Mouse (Mus musculus) megakaryocyte, adult 5-6 weeks (primary cell): ENCODE results near the gene Ltb. TPM values are rescaled to one million over a fixed set of nuclear protein-coding genes. Genes with fewer than 3 reads are reported as not detected.
A peak's percentile ranks its signal among the peaks of the same experiment; 100 is the strongest.

Experiments used
- ATAC-seq: 2 replicates; pipeline ENCODE4 v1.8.0; 2016; ENCODE audit warnings: mild to moderate bottlenecking, inconsistent platforms; ENCODE audit not compliant: poor library complexity, severe bottlenecking
- total RNA-seq, 2 experiments: library from RNA; stranded (forward) in 1 of 2; stranded (reverse) in 1 of 2; fragments of 153-499, 151-499 nt in 1 of 2; fragments of 221-1000, 200-1000 nt in 1 of 2; gene quantifications; 2 replicates each; pipeline versions ENCODE4 v1.2.3 to v1.2.4; 2015 to 2017

Ltb gene
- total RNA-seq, 2 experiments from 2014 or later: 7.3 to 13.3 TPM

GRCm38 (mm10) chr17:35242015-35242941 lies 48.0 kb downstream of the Ltb start:
- ATAC-seq: peak; percentile 54

- ATAC-seq: no peak
These were observed 48.8 kb downstream of the Ltb start for GRCm38 (mm10) chr17:35243086-35243485.

- no peak for ATAC-seq
These were observed 50.8 kb downstream of the Ltb start for GRCm38 (mm10) chr17:35244999-35245398.

Other genes with a start within 250 kb of the Ltb start
Only the 30 nearest of the 39 such genes appear.
- gene Vwa7, start 177.9 kb upstream of the Ltb start, total RNA-seq (2015): 0.07 TPM in 1 of 2 replicates, not detected in the other
- 0.11 TPM in 1 of 2 replicates, not detected in the other for gene Vwa7, start 177.9 kb upstream of the Ltb start, total RNA-seq (2017)
- 1.4 and 1.5 TPM in 2 replicates for gene Sapcd1, start 166.4 kb upstream of the Ltb start, total RNA-seq (2015)
- gene Sapcd1, start 166.4 kb upstream of the Ltb start, total RNA-seq (2017): 0.22 TPM in 1 of 2 replicates, not detected in the other
- gene Msh5, start 147.7 kb upstream of the Ltb start, total RNA-seq (2015): 7.4 and 7.5 TPM in 2 replicates
- 3.6 and 6.3 TPM in 2 replicates for gene Msh5, start 147.7 kb upstream of the Ltb start, total RNA-seq (2017)
- 415 and 463 TPM in 2 replicates for gene Clic1, start 144.5 kb upstream of the Ltb start, total RNA-seq (2015)
- gene Clic1, start 144.5 kb upstream of the Ltb start, total RNA-seq (2017): 386 and 405 TPM in 2 replicates
- 2.2 and 3.1 TPM in 2 replicates for gene Ddah2, start 135.4 kb upstream of the Ltb start, total RNA-seq (2015)
- gene Ddah2, start 135.4 kb upstream of the Ltb start, total RNA-seq (2017): 1.2 and 2.7 TPM in 2 replicates
- gene Ly6g6c, start 129.1 kb upstream of the Ltb start, total RNA-seq (2015): not detected in 2 replicates
- not detected in 2 replicates for gene Ly6g6c, start 129.1 kb upstream of the Ltb start, total RNA-seq (2017)
- not detected in 2 replicates for gene Mpig6b, start 128.3 kb upstream of the Ltb start, total RNA-seq (2015)
- gene Mpig6b, start 128.3 kb upstream of the Ltb start, total RNA-seq (2017): not detected in 2 replicates
- not detected in 2 replicates for gene Ly6g6e, start 117.5 kb upstream of the Ltb start, total RNA-seq (2015)
- not detected in 2 replicates for gene Ly6g6e, start 117.5 kb upstream of the Ltb start, total RNA-seq (2017)
- not detected in 2 replicates for gene Ly6g6d, start 116.4 kb upstream of the Ltb start, total RNA-seq (2015)
- gene Ly6g6d, start 116.4 kb upstream of the Ltb start, total RNA-seq (2017): not detected in 2 replicates
- not detected in 2 replicates for gene Ly6g6f, start 108.8 kb upstream of the Ltb start, total RNA-seq (2015)
- gene Ly6g6f, start 108.8 kb upstream of the Ltb start, total RNA-seq (2017): not detected in 2 replicates
- 17.6 and 21.3 TPM in 2 replicates for gene Abhd16a, start 105.2 kb upstream of the Ltb start, total RNA-seq (2015)
- gene Abhd16a, start 105.2 kb upstream of the Ltb start, total RNA-seq (2017): 18.0 and 20.4 TPM in 2 replicates
- gene Ly6g5c, start 86.2 kb upstream of the Ltb start, total RNA-seq (2015): not detected in 2 replicates
- not detected in 2 replicates for gene Ly6g5c, start 86.2 kb upstream of the Ltb start, total RNA-seq (2017)
- 6.1 and 8.2 TPM in 2 replicates for gene Ly6g5b, start 79.0 kb upstream of the Ltb start, total RNA-seq (2015)
- 1.4 and 1.8 TPM in 2 replicates for gene Ly6g5b, start 79.0 kb upstream of the Ltb start, total RNA-seq (2017)
- gene Gpank1, start 73.0 kb upstream of the Ltb start, total RNA-seq (2015): 22.6 and 24.6 TPM in 2 replicates
- 48.5 and 50.0 TPM in 2 replicates for gene Gpank1, start 73.0 kb upstream of the Ltb start, total RNA-seq (2017)
- 404 and 428 TPM in 2 replicates for gene Csnk2b, start 72.4 kb upstream of the Ltb start, total RNA-seq (2015)
- 323 and 362 TPM in 2 replicates for gene Csnk2b, start 72.4 kb upstream of the Ltb start, total RNA-seq (2017)
- 4.5 and 4.7 TPM in 2 replicates for gene D17H6S53E, start 68.1 kb upstream of the Ltb start, total RNA-seq (2015)
- 13.0 and 26.1 TPM in 2 replicates for gene D17H6S53E, start 68.1 kb upstream of the Ltb start, total RNA-seq (2017)
- gene Apom, start 62.4 kb upstream of the Ltb start, total RNA-seq (2015): 0.38 TPM in 1 of 2 replicates, not detected in the other
- gene Apom, start 62.4 kb upstream of the Ltb start, total RNA-seq (2017): 0.26 TPM in 1 of 2 replicates, not detected in the other
- 87.9 and 91.7 TPM in 2 replicates for gene Bag6, start 59.3 kb upstream of the Ltb start, total RNA-seq (2015)
- 72.4 and 90.5 TPM in 2 replicates for gene Bag6, start 59.3 kb upstream of the Ltb start, total RNA-seq (2017)
- gene Prrc2a, start 29.5 kb upstream of the Ltb start, total RNA-seq (2015): 144 and 172 TPM in 2 replicates
- 35.8 and 60.6 TPM in 2 replicates for gene Prrc2a, start 29.5 kb upstream of the Ltb start, total RNA-seq (2017)
- gene Aif1, start 18.4 kb upstream of the Ltb start, total RNA-seq (2015): 78.7 and 81.4 TPM in 2 replicates
- 103 and 120 TPM in 2 replicates for gene Aif1, start 18.4 kb upstream of the Ltb start, total RNA-seq (2017)
- 425 and 434 TPM in 2 replicates for gene Lst1, start 6.0 kb upstream of the Ltb start, total RNA-seq (2015)
- gene Lst1, start 6.0 kb upstream of the Ltb start, total RNA-seq (2017): 495 and 596 TPM in 2 replicates
- gene Tnf, start 7.6 kb downstream of the Ltb start, total RNA-seq (2015): 33.1 and 34.6 TPM in 2 replicates
- gene Tnf, start 7.6 kb downstream of the Ltb start, total RNA-seq (2017): 28.2 and 30.0 TPM in 2 replicates
- gene Lta, start 10.9 kb downstream of the Ltb start, total RNA-seq (2015): 0.11 TPM in 1 of 2 replicates, not detected in the other
- gene Lta, start 10.9 kb downstream of the Ltb start, total RNA-seq (2017): 0.24 TPM in 1 of 2 replicates, not detected in the other
- 0.76 and 2.5 TPM in 2 replicates for gene Gm16181, start 26.4 kb downstream of the Ltb start, total RNA-seq (2015)
- gene Gm16181, start 26.4 kb downstream of the Ltb start, total RNA-seq (2017): 0.88 and 4.0 TPM in 2 replicates
- 6.2 and 6.9 TPM in 2 replicates for gene Atp6v1g2, start 39.2 kb downstream of the Ltb start, total RNA-seq (2015)
- gene Atp6v1g2, start 39.2 kb downstream of the Ltb start, total RNA-seq (2017): 3.0 and 3.6 TPM in 2 replicates
- gene Nfkbil1, start 41.4 kb downstream of the Ltb start, total RNA-seq (2015): 2.2 and 4.5 TPM in 2 replicates
- gene Nfkbil1, start 41.4 kb downstream of the Ltb start, total RNA-seq (2017): 10.2 and 13.3 TPM in 2 replicates
- gene Ddx39b, start 47.3 kb downstream of the Ltb start, total RNA-seq (2015): 166 TPM in 2 replicates
- 115 and 125 TPM in 2 replicates for gene Ddx39b, start 47.3 kb downstream of the Ltb start, total RNA-seq (2017)
- 572 and 605 TPM in 2 replicates for gene H2-D1, start 68.3 kb downstream of the Ltb start, total RNA-seq (2015)
- 1,046 and 1,120 TPM in 2 replicates for gene H2-D1, start 68.3 kb downstream of the Ltb start, total RNA-seq (2017)
- gene H2-Q1, start 126.0 kb downstream of the Ltb start, total RNA-seq (2015): not detected in 2 replicates
- not detected in 2 replicates for gene H2-Q1, start 126.0 kb downstream of the Ltb start, total RNA-seq (2017)
- gene H2-Q2, start 147.8 kb downstream of the Ltb start, total RNA-seq (2015): not detected in 2 replicates
- gene H2-Q2, start 147.8 kb downstream of the Ltb start, total RNA-seq (2017): not detected in 2 replicates